Mouse (Mus musculus) liver, embryonic 12.5 days (tissue): ENCODE results near the gene Snx19. TPM values are rescaled to one million over a fixed set of nuclear protein-coding genes. Genes with fewer than 3 reads are reported as not detected.
A peak's percentile ranks its signal among the peaks of the same experiment; 100 is the strongest.

ENCODE experiments used
- ATAC-seq: fragments of 200-750 bp; cut with Nextera tagmentation; 2 replicates; pipeline ENCODE4 v1.8.0; 2017; ENCODE audit warnings: moderate number of reproducible peaks, mild to moderate bottlenecking, moderate library complexity
- H3K27ac ChIP-seq: fragments of 300-500 bp; sonication (generic); 2 replicates; pipeline ENCODE4 v1.5.1; 2016; ENCODE audit warnings: mild to moderate bottlenecking
- H3K27me3 ChIP-seq: fragments of 300-500 bp; sonication (generic); replicated peaks from 2 replicates; pipeline ENCODE4 v1.6.1; 2016; ENCODE audit warnings: mild to moderate bottlenecking, moderate library complexity
- H3K36me3 ChIP-seq: fragments of 300-500 bp; sonication (generic); 2 replicates; pipeline ENCODE4 v1.6.1; 2016; ENCODE audit warnings: mild to moderate bottlenecking, moderate library complexity
- H3K4me1 ChIP-seq: fragments of 300-500 bp; sonication (generic); 2 replicates; pipeline ENCODE4 v1.6.1; 2016
- H3K4me2 ChIP-seq: fragments of 300-500 bp; sonication (generic); 2 replicates; pipeline ENCODE4 v1.6.1; 2016; ENCODE audit warnings: mild to moderate bottlenecking, moderate library complexity
- H3K4me3 ChIP-seq: fragments of 300-500 bp; sonication (generic); 2 replicates; pipeline ENCODE4 v1.5.1; 2016; ENCODE audit warnings: mild to moderate bottlenecking, moderate library complexity
- H3K9ac ChIP-seq: fragments of 300-500 bp; sonication (generic); 2 replicates; pipeline ENCODE4 v1.6.1; 2016; ENCODE audit warnings: mild to moderate bottlenecking, moderate library complexity
- H3K9me3 ChIP-seq: fragments of 300-500 bp; sonication (generic); replicated peaks from 2 replicates; pipeline ENCODE4 v1.6.1; 2016; ENCODE audit warnings: mild to moderate bottlenecking, moderate library complexity
- WGBS: fragments of 180-500 bp; shearing (Covaris S2); methylation state at CpG from one replicate; pipeline ENCODE4 v1.1.7; 2016; ENCODE audit not compliant: insufficient replicate concordance; 5-methylcytosine and 5-hydroxymethylcytosine counted together
- polyA plus RNA-seq: library from polyadenylated mRNA; unstranded; fragments of >200 nt; fragmentation: Nextera tagmentation; extraction: Ambion mirVana; gene quantifications from 2 replicates; pipeline ENCODE4 v1.2.1, GENCODE M21; 2016

Snx19 gene
- polyA plus RNA-seq, result 8.4 and 9.0 TPM in 2 replicates

DNA sequence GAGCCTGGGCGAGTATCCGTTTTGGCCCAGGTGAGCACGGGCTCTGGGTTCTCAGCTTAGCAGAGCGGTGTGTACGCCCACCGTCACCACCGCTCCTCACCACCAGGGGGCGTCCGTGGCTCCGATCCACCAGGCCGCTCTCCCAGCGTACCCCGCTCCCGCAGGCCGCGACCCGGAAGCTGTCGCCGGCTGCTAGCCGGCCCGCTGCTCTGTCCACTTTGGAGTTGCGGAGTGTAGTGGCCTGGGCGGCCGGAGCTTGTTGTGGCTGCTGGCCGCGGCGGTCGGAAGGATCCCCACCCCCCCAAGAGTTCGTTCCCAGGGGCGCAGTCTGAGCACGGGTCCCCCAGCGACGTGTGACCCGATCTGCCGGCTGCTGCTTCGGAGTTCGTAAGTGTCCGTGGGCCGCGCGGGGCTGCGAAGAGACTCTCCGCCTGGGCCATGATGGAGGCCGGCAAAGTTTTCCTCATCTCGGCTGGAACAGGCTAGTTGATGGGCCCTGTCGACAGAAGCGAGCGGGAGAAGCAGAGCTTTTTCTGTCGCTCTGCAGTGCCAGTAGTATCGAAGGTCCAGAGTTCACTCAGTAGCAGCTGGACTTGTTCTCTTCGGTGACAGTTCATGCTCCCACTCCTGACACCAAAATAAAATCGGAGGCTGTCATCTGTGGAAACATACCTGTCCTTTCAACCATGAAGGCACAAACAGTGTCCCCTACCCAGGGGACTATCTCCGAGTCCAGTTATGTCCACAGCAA, at the start of gene Snx19:
Snx19 (plus strand) TSS at position 227 of the 751 bp plus-strand sequence.
- ATAC-seq, result peak; percentile 96
- peak within 1 kb of the TSS; percentile 77 for H3K4me2 ChIP-seq
- peak within 1 kb of the TSS; percentile 80 for H3K4me3 ChIP-seq
- H3K36me3 ChIP-seq, result peaks cover 9% of the 10 kb centered on the region
- 3% methylated on average over 53 of the region's 53 CpGs for WGBS
- no peaks in the 10 kb centered on the region for H3K9me3 ChIP-seq
- peak within 1 kb of the TSS; percentile 65 for H3K27ac ChIP-seq
- H3K4me1 ChIP-seq, result peaks cover 29% of the 10 kb centered on the region
- H3K27me3 ChIP-seq, result peaks cover 5% of the 10 kb centered on the region; the same call in 1 of the 2 replicates
- peak within 1 kb of the TSS; percentile 83 for H3K9ac ChIP-seq

DNA sequence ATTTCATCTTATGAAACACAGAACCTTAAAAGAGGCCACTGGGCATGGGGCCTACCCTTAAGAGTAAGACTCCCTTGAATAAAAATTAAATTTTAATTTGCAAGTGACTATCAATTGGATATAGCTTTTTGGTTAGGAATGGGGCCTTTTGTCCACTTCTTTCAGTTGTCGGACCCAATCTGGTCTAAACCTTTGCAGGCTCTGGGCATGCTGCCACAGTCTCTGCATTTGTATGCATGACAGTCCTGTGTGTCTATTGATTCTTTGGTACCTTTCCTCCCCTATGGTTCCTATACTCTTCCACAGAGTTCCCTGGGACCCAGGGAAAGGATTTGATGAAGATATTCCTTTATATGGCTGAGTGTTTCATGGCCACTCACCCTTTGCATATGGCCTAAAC, 26.1 kb upstream of the Snx19 start:
- no peak overlapping the region for H3K4me3 ChIP-seq
- H3K27me3 ChIP-seq, result no peaks in the 10 kb centered on the region
- H3K27ac ChIP-seq, result no peak overlapping the region
- no peak overlapping the region for H3K4me2 ChIP-seq
- H3K9ac ChIP-seq, result no peak overlapping the region
- H3K4me1 ChIP-seq, result no peaks in the 10 kb centered on the region
- ATAC-seq, result no peak
- H3K9me3 ChIP-seq, result no peaks in the 10 kb centered on the region
- 67% methylated on average over 1 of the region's 1 CpGs for WGBS
- H3K36me3 ChIP-seq, result no peaks in the 10 kb centered on the region

DNA sequence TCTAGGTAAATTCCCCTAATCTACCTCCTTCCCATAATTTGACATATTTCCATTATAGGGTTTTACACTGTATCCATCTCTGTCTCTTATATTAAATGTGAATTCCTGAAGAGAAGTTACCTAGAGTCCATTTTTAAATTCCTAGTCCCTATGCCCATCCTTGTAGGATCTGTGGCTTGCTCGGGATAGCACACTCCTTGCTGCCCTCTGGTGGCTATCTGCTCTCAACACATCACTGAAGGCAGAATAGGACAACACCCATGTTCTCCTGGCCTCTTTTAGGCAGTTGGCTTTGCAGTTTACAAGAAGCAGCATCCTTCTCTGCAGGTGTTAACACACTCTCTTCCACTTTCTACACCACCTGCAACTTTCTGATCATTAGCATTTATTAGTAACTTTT, 4.0 kb upstream of the Snx19 start:
- no peak for ATAC-seq
- 6% methylated on average over 1 of the region's 1 CpGs for WGBS
- no peaks in the 10 kb centered on the region for H3K36me3 ChIP-seq

DNA sequence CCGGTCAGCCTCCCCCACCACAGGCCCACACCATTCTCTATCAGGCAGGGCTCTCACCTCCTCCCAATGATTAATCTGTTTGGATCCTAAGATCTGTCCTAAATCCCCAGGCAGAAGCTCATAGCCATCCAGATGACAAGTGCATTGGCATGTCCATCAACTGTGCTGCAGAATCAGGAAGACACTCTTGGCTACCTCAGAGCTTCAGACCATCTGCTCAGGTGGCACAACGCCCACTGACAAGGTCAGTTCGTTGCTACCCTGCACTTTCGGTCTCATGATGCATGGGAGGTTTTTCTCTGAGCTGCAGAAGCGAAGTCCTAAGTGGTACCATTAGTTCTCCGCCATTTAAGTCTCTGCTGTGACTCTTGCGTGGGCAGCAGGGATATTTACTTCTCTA, 1.7 kb upstream of the Snx19 start:
- ATAC-seq, result no peak
- 70% methylated on average over 7 of the region's 7 CpGs for WGBS

More for the DNA sequence above, 4.0 kb upstream of the Snx19 start:
- Histone ChIP-seq H3K9me3 (no peaks in the 10 kb centered on the region), H3K27ac (no peak overlapping the region), H3K4me1 (peaks cover 6% of the 10 kb centered on the region), H3K9ac (no peak overlapping the region), H3K4me2 (no peak overlapping the region), H3K4me3 (no peak overlapping the region), H3K27me3 (peaks cover 5% of the 10 kb centered on the region; the same call in 1 of the 2 replicates)

DNA sequence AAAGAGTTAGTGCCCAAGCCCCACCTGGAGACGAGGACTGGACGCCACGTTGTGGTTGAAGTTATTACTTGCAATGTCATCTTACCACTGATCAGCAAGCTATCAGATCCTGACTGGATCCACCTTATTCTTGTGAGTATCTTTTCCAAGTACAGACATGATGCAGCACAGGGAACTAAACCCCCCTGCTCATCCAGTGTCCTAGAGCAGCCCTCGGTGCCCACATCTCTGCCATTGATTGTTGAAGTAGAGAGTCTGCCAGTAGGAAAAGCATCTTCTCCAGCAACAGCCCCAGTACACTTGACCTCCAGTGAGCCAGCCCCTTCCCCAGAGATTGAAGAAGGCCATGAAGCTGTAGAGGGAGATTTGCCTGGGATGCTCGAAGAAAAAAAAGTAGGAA, 1.3 kb downstream of the Snx19 start:
- H3K4me2 ChIP-seq, result peak overlapping the region; percentile 77
- H3K36me3 ChIP-seq, result peaks cover 21% of the 10 kb centered on the region
- H3K4me1 ChIP-seq, result peaks cover 29% of the 10 kb centered on the region
- peaks cover 5% of the 10 kb centered on the region; the same call in 1 of the 2 replicates for H3K27me3 ChIP-seq
- ATAC-seq, result no peak
- H3K9me3 ChIP-seq, result no peaks in the 10 kb centered on the region
- no peak overlapping the region for H3K9ac ChIP-seq
- 0 out of 2 replicates have a peak overlapping the region, but pooled peaks have one; percentile 80 for H3K4me3 ChIP-seq
- 78% methylated on average over 5 of the region's 5 CpGs for WGBS
- H3K27ac ChIP-seq, result no peak overlapping the region

More for the DNA sequence above, 1.7 kb upstream of the Snx19 start:
- H3K4me3 ChIP-seq, result no peak overlapping the region
- no peak overlapping the region for H3K27ac ChIP-seq
- H3K36me3 ChIP-seq, result peaks cover 8% of the 10 kb centered on the region
- H3K9me3 ChIP-seq, result no peaks in the 10 kb centered on the region
- no peak overlapping the region for H3K9ac ChIP-seq
- H3K4me1 ChIP-seq, result peaks cover 26% of the 10 kb centered on the region
- no peak overlapping the region for H3K4me2 ChIP-seq
- peaks cover 5% of the 10 kb centered on the region; the same call in 1 of the 2 replicates for H3K27me3 ChIP-seq

DNA sequence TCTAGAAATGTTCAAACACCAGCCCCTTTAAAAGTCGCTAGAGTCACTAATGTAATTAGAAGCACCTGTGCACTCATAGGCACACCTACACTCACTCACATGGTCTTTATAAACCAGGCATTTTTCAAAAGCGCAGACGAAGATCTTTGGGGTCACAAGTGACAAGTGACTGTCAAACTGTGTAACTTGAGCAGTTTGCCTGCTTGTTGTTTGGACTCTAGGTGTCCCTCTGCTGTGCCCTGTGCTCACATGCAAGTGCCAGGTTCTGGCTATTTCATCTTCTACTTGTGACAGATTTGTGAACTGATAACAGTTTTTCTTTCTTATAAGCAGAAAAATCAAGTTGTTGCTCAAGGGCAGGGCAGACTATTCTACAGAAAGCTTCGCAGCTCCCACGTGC, 3.5 kb downstream of the Snx19 start:
- no peak for ATAC-seq
- WGBS, result 83% methylated on average over 5 of the region's 5 CpGs
- Histone ChIP-seq H3K4me3 (no peak overlapping the region), H3K27me3 (no peaks in the 10 kb centered on the region), H3K36me3 (peaks cover 37% of the 10 kb centered on the region), H3K4me1 (peaks cover 29% of the 10 kb centered on the region), H3K27ac (no peak overlapping the region), H3K9me3 (no peaks in the 10 kb centered on the region), H3K9ac (0 out of 2 replicates have a peak overlapping the region, but pooled peaks have one; percentile 7), H3K4me2 (no peak overlapping the region)

DNA sequence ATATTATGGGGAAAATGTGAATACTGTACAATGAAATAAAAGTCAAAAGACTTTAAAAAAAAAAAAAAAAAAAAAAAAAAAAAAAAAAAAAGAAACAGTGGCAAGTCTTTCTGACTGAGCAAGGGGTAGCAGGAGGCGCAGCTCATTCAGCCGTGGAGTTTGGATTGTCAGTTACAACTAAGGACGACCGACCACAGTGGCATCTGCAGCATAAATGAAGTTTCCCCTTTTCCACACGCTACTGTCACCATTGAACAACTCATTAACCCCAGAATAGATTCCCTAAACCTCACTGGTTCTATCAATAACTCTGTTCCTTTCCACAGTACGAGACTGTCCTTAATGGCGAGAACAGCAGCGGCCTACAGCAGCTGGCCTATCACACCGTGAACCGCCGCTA, 5.0 kb downstream of the Snx19 start:
- H3K27me3 ChIP-seq, result no peaks in the 10 kb centered on the region
- no peak for ATAC-seq
- H3K4me1 ChIP-seq, result peaks cover 29% of the 10 kb centered on the region
- H3K27ac ChIP-seq, result no peak overlapping the region
- H3K4me3 ChIP-seq, result no peak overlapping the region
- H3K9ac ChIP-seq, result no peak overlapping the region
- no peak overlapping the region for H3K4me2 ChIP-seq
- WGBS, result 83% methylated on average over 11 of the region's 11 CpGs
- peaks cover 52% of the 10 kb centered on the region for H3K36me3 ChIP-seq
- no peaks in the 10 kb centered on the region for H3K9me3 ChIP-seq

DNA sequence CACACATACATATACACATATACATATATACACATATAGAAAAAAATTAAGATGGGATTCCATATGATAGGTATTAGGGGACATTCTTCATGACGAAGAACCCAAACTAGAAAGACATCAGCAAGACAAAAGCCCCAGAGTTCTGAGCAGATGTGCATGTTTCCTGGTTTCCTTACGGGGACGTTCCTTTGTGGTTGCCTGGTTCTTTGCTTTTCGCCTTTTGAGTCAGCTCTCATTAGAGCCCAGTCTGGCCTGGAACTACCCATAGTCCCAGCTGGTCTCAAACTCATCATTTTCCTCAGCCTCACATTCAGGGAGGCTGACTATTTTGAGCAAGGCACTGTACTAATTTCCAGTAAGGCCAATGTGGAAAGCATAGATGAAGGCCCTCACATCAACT, 7.0 kb downstream of the Snx19 start:
- no peak overlapping the region for H3K27ac ChIP-seq
- H3K27me3 ChIP-seq, result no peaks in the 10 kb centered on the region
- H3K4me3 ChIP-seq, result no peak overlapping the region
- peaks cover 13% of the 10 kb centered on the region for H3K4me1 ChIP-seq
- H3K4me2 ChIP-seq, result no peak overlapping the region
- peaks cover 67% of the 10 kb centered on the region for H3K36me3 ChIP-seq
- no peak overlapping the region for H3K9ac ChIP-seq
- WGBS, result 84% methylated on average over 4 of the region's 4 CpGs
- ATAC-seq, result no peak
- H3K9me3 ChIP-seq, result no peaks in the 10 kb centered on the region

DNA sequence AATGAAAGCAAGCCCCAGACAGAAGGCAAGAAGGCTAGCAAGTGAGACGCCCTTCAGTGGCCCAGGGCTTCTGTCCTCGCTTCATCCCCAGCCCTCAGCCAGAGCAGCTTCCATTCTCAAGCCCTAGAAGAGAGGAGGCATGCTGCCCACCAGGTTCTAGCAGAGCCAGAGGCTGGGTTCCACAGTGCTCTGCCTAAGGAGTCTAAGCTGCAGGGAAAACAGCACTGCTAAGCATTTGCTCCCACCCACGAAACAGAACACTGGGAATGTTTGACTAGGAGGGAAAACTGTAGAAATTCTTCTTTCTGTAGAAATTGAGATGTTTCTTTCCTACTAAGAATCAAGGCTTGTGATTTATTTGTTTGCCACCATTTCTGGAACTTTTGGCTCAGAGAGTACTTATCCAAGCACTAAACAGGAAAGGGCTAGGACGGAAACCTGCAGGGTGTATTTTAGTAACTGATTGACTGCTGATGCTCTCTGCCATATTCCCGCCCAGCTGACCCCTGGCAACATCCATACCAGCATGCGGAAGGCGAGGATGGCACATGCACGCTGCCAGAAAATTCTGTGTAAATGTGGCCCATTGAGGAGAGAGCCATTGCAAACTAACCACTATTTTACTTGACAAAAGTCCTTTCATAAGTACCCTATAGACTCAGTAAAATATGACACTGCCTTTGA, 9.1 kb downstream of the Snx19 start:
- H3K36me3 ChIP-seq, result peaks cover 85% of the 10 kb centered on the region
- 83% methylated on average over 8 of the region's 8 CpGs for WGBS

DNA sequence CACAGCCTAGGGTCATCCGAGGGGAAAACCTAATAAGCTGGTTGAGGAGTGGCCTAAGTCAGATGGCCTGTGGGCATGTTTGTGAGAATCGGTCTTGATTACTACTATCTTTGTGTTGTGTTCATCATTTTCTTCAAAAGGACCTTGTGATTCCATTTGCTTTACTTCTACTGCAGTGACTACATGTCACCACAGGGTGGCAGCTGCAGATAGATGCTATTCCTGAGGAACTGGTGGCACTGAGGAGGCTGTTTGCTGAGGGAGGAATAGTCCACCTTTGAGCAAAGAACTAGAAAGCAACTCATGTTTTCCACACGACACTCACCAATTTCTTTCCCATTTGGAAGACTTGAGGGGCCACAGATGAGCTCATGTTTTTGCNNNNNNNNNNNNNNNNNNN, 11.6 kb downstream of the Snx19 start:
- Histone ChIP-seq H3K36me3 (peaks cover 91% of the 10 kb centered on the region), H3K9me3 (no peaks in the 10 kb centered on the region), H3K9ac (no peak overlapping the region), H3K27ac (no peak overlapping the region), H3K4me1 (no peaks in the 10 kb centered on the region), H3K27me3 (no peaks in the 10 kb centered on the region), H3K4me2 (no peak overlapping the region), H3K4me3 (no peak overlapping the region)
- ATAC-seq, result no peak
- 57% methylated on average over 3 of the region's 3 CpGs for WGBS

More for the DNA sequence above, 9.1 kb downstream of the Snx19 start:
- no peak overlapping the region for H3K4me3 ChIP-seq
- no peaks in the 10 kb centered on the region for H3K4me1 ChIP-seq
- ATAC-seq, result no peak
- H3K9ac ChIP-seq, result no peak overlapping the region
- H3K27ac ChIP-seq, result no peak overlapping the region
- no peaks in the 10 kb centered on the region for H3K27me3 ChIP-seq
- H3K9me3 ChIP-seq, result no peaks in the 10 kb centered on the region
- no peak overlapping the region for H3K4me2 ChIP-seq

DNA sequence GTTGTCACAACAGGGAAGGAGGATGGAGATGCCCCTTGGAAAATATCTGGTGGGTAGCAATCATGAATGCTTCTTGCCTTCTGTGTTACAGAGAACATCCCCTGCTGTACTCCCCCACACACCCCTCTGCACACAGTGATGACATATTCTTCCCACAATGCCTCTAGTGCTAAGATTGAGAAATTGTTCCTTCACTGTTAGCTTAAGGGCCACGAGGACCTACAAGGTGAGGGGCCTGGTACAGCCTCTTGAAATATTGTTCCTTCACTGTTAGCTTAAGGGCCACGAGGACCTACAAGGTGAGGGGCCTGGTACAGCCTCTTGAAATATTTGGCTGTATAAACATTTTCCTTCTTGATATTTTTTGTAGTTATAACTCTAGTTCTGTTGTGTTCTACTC, 14.9 kb downstream of the Snx19 start:
- Histone ChIP-seq H3K27ac (no peak overlapping the region), H3K9ac (no peak overlapping the region), H3K4me3 (no peak overlapping the region), H3K36me3 (peaks cover 92% of the 10 kb centered on the region), H3K9me3 (no peaks in the 10 kb centered on the region), H3K4me2 (no peak overlapping the region), H3K27me3 (no peaks in the 10 kb centered on the region), H3K4me1 (no peaks in the 10 kb centered on the region)
- WGBS, result 71% methylated on average over 2 of the region's 2 CpGs
- ATAC-seq, result no peak
